Mouse (Mus musculus) forebrain, embryonic 12.5 days (tissue): ENCODE measurements around the gene Jsrp1. TPM values are rescaled to one million over a fixed set of nuclear protein-coding genes. Genes with fewer than 3 reads are reported as not detected.

Experiments used
- ATAC-seq: fragments of 200-750 bp; cut with Nextera tagmentation; 2 replicates; pipeline ENCODE4 v1.8.0; 2017; ENCODE audit warnings: moderate TSS enrichment; ENCODE audit not compliant: low FRiP score
- H3K27ac ChIP-seq: fragments of 300-500 bp; sonication (generic); 2 replicates; pipeline ENCODE4 v1.5.1; 2016; ENCODE audit warnings: mild to moderate bottlenecking
- H3K27me3 ChIP-seq: fragments of 300-500 bp; sonication (generic); 2 replicates; pipeline ENCODE4 v1.6.1; 2016; ENCODE audit warnings: mild to moderate bottlenecking
- H3K36me3 ChIP-seq: fragments of 300-500 bp; sonication (generic); replicated peaks from 2 replicates; pipeline ENCODE4 v1.6.1; 2016; ENCODE audit warnings: mild to moderate bottlenecking
- H3K4me1 ChIP-seq: fragments of 300-500 bp; sonication (generic); 2 replicates; pipeline ENCODE4 v1.6.1; 2016
- H3K4me2 ChIP-seq: fragments of 300-500 bp; sonication (generic); 2 replicates; pipeline ENCODE4 v1.6.1; 2016; ENCODE audit warnings: mild to moderate bottlenecking, moderate library complexity
- H3K4me3 ChIP-seq: fragments of 300-500 bp; sonication (generic); replicated peaks from 2 replicates; pipeline ENCODE4 v1.5.1; 2016; ENCODE audit warnings: mild to moderate bottlenecking
- H3K9ac ChIP-seq: fragments of 300-500 bp; sonication (generic); 2 replicates; pipeline ENCODE4 v1.6.1; 2016; ENCODE audit warnings: mild to moderate bottlenecking
- H3K9me3 ChIP-seq: fragments of 300-500 bp; sonication (generic); 2 replicates; pipeline ENCODE4 v1.6.1; 2016
- WGBS: fragments of 180-500 bp; shearing (Covaris S2); methylation state at CpG from one replicate; pipeline ENCODE4 v1.1.7; 2016; 5-methylcytosine and 5-hydroxymethylcytosine counted together
- polyA plus RNA-seq: library from polyadenylated mRNA; unstranded; fragments of >200 nt; fragmentation: Nextera tagmentation; extraction: Ambion mirVana; gene quantifications from 2 replicates; pipeline ENCODE4 v1.2.1, GENCODE M21; 2016

Jsrp1 gene
- polyA plus RNA-seq, 1 experiment from 2014 or later, result 0.27 TPM

- Histone ChIP-seq H3K9ac (peak within 1 kb of the TSS; percentile 61), H3K4me1 (peaks cover 15% of the 10 kb centered on the region), H3K27ac (no peak within 1 kb of the TSS), H3K4me2 (peak within 1 kb of the TSS; percentile 84), H3K27me3 (peaks cover 56% of the 10 kb centered on the region), H3K9me3 (no peaks in the 10 kb centered on the region), H3K4me3 (peak within 1 kb of the TSS; percentile 47), H3K36me3 (no peaks in the 10 kb centered on the region)
- WGBS, result 6% methylated on average over 38 of the region's 51 CpGs
- no peak for ATAC-seq
Observed at GRCm38 (mm10) chr10:80843931-80844547, 30.7 kb upstream of the Jsrp1 start, which contains the start of gene Lingo3. TSS of gene Lingo3 (minus strand) at chr10:80844039.

GRCm38 (mm10) chr10:80843087-80843930, 30.0 kb upstream of the Jsrp1 start:
- Histone ChIP-seq H3K9ac (peak overlapping the region; percentile 61), H3K9me3 (no peaks in the 10 kb centered on the region), H3K4me2 (peak overlapping the region; percentile 84), H3K4me1 (peaks cover 11% of the 10 kb centered on the region), H3K27ac (no peak overlapping the region), H3K27me3 (peaks cover 56% of the 10 kb centered on the region), H3K36me3 (no peaks in the 10 kb centered on the region), H3K4me3 (peak overlapping the region; percentile 47)
- no peak for ATAC-seq
- 11% methylated on average over 26 of the region's 32 CpGs for WGBS

- Histone ChIP-seq H3K4me2 (no peak overlapping the region), H3K9me3 (no peaks in the 10 kb centered on the region), H3K4me1 (peaks cover 16% of the 10 kb centered on the region), H3K27ac (no peak overlapping the region), H3K27me3 (peaks cover 61% of the 10 kb centered on the region), H3K36me3 (no peaks in the 10 kb centered on the region), H3K9ac (no peak overlapping the region), H3K4me3 (no peak overlapping the region)
- 81% methylated on average over 15 of the region's 15 CpGs for WGBS
- ATAC-seq, result no peak
Observed at GRCm38 (mm10) chr10:80842334-80842733, 29.0 kb upstream of the Jsrp1 start.

- H3K9ac ChIP-seq, result no peak overlapping the region
- H3K4me2 ChIP-seq, result no peak overlapping the region
- no peak for ATAC-seq
- no peaks in the 10 kb centered on the region for H3K36me3 ChIP-seq
- H3K9me3 ChIP-seq, result no peaks in the 10 kb centered on the region
- 71% methylated on average over 2 of the region's 2 CpGs for WGBS
- peaks cover 16% of the 10 kb centered on the region for H3K4me1 ChIP-seq
- no peak overlapping the region for H3K4me3 ChIP-seq
- no peak overlapping the region for H3K27ac ChIP-seq
- H3K27me3 ChIP-seq, result peaks cover 68% of the 10 kb centered on the region
Observed at GRCm38 (mm10) chr10:80841685-80842084, 28.4 kb upstream of the Jsrp1 start.

GRCm38 (mm10) chr10:80839848-80840247, 26.6 kb upstream of the Jsrp1 start:
- Histone ChIP-seq H3K4me2 (no peak overlapping the region), H3K27ac (no peak overlapping the region), H3K9ac (no peak overlapping the region), H3K36me3 (no peaks in the 10 kb centered on the region), H3K9me3 (no peaks in the 10 kb centered on the region), H3K27me3 (peaks cover 73% of the 10 kb centered on the region), H3K4me3 (no peak overlapping the region), H3K4me1 (peaks cover 19% of the 10 kb centered on the region)
- no peak for ATAC-seq
- 68% methylated on average over 6 of the region's 6 CpGs for WGBS

- Histone ChIP-seq H3K4me1 (peaks cover 10% of the 10 kb centered on the region), H3K27me3 (peaks cover 73% of the 10 kb centered on the region), H3K9ac (no peak overlapping the region), H3K36me3 (no peaks in the 10 kb centered on the region), H3K4me3 (no peak overlapping the region), H3K27ac (no peak overlapping the region), H3K4me2 (no peak overlapping the region), H3K9me3 (no peaks in the 10 kb centered on the region)
- 63% methylated on average over 2 of the region's 2 CpGs for WGBS
- ATAC-seq, result no peak
Observed at GRCm38 (mm10) chr10:80838346-80838912, 25.1 kb upstream of the Jsrp1 start.

GRCm38 (mm10) chr10:80837827-80838226, 24.5 kb upstream of the Jsrp1 start:
- H3K27ac ChIP-seq, result no peak overlapping the region
- peaks cover 70% of the 10 kb centered on the region for H3K27me3 ChIP-seq
- H3K9ac ChIP-seq, result no peak overlapping the region
- no peaks in the 10 kb centered on the region for H3K9me3 ChIP-seq
- H3K4me1 ChIP-seq, result peaks cover 10% of the 10 kb centered on the region
- no peak overlapping the region for H3K4me2 ChIP-seq
- WGBS, result 12% methylated on average over 2 of the region's 2 CpGs
- no peaks in the 10 kb centered on the region for H3K36me3 ChIP-seq
- no peak overlapping the region for H3K4me3 ChIP-seq
- ATAC-seq, result no peak

- Histone ChIP-seq H3K4me3 (no peak overlapping the region), H3K4me1 (peaks cover 15% of the 10 kb centered on the region), H3K27ac (no peak overlapping the region), H3K27me3 (peaks cover 62% of the 10 kb centered on the region), H3K9ac (no peak overlapping the region), H3K4me2 (no peak overlapping the region), H3K9me3 (no peaks in the 10 kb centered on the region), H3K36me3 (no peaks in the 10 kb centered on the region)
- 52% methylated on average over 7 of the region's 7 CpGs for WGBS
- ATAC-seq, result no peak
Observed at GRCm38 (mm10) chr10:80836949-80837379, 23.7 kb upstream of the Jsrp1 start.

- H3K4me3 ChIP-seq, result no peak overlapping the region
- peaks cover 48% of the 10 kb centered on the region for H3K27me3 ChIP-seq
- no peaks in the 10 kb centered on the region for H3K9me3 ChIP-seq
- no peak overlapping the region for H3K9ac ChIP-seq
- ATAC-seq, result no peak
- H3K36me3 ChIP-seq, result no peaks in the 10 kb centered on the region
- WGBS, result 65% methylated on average over 30 of the region's 30 CpGs
- no peak overlapping the region for H3K27ac ChIP-seq
- H3K4me1 ChIP-seq, result peaks cover 26% of the 10 kb centered on the region
- no peak overlapping the region for H3K4me2 ChIP-seq
Observed at GRCm38 (mm10) chr10:80835617-80836016, 22.3 kb upstream of the Jsrp1 start.

GRCm38 (mm10) chr10:80832818-80833217, 19.5 kb upstream of the Jsrp1 start:
- no peak overlapping the region for H3K4me2 ChIP-seq
- no peak for ATAC-seq
- no peak overlapping the region for H3K4me3 ChIP-seq
- H3K36me3 ChIP-seq, result peaks cover 18% of the 10 kb centered on the region
- H3K27me3 ChIP-seq, result peaks cover 46% of the 10 kb centered on the region
- peaks cover 47% of the 10 kb centered on the region for H3K4me1 ChIP-seq
- H3K27ac ChIP-seq, result no peak overlapping the region
- no peaks in the 10 kb centered on the region for H3K9me3 ChIP-seq
- WGBS, result 48% methylated on average over 7 of the region's 7 CpGs
- no peak overlapping the region for H3K9ac ChIP-seq

- Histone ChIP-seq H3K36me3 (peaks cover 18% of the 10 kb centered on the region), H3K4me2 (peak overlapping the region; percentile 29; the same call in 1 of the 2 replicates), H3K4me1 (peaks cover 50% of the 10 kb centered on the region), H3K4me3 (no peak overlapping the region; the same call in 1 of the 2 replicates), H3K9ac (no peak overlapping the region), H3K27ac (0 out of 2 replicates have a peak overlapping the region, but pooled peaks have one; percentile 27), H3K9me3 (no peaks in the 10 kb centered on the region), H3K27me3 (peaks cover 30% of the 10 kb centered on the region)
- WGBS, result 0% methylated on average over 9 of the region's 9 CpGs
- ATAC-seq, result no peak
Observed at GRCm38 (mm10) chr10:80831136-80831535, 17.8 kb upstream of the Jsrp1 start.
